Mouse (Mus musculus): Measurements from ENCODE around the gene Guca1a.

DNA sequence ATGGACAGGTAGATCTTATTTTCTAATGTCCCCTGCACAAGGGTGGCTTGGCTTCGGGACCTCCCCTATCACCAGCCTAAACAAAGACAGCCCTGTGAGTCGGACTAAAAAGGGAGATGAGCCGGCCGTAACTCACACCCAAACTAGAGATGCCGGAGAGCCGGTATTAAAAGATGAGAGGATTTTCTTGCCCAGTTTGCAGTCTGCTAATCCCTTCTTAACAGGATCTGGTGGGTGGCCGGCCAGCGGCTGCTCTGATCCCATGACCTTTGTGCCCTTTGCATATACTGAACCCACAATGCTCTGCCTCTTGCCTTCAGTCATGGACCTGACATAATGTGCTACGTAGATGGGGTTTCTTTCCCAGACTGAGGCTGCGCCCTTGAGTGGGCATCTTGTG, at the start of gene Guca1a:
- TF ChIP-seq POLR2A (IDR thresholded peaks at IDR 0.05; ENCODE audit: low read depth, low read length) (no peak), SMC3 (IDR thresholded peaks at IDR 0.05; ENCODE audit: low read depth, low read length) (no peak), CHD2 (IDR thresholded peaks at IDR 0.05; ENCODE audit: low read length) (no peak), EP300 (IDR thresholded peaks at IDR 0.05; ENCODE audit: low read length) (no peak), TBP (conservative IDR thresholded peaks at IDR 0.05; ENCODE audit: low read depth, low read length) (no peak), ELF1 (IDR thresholded peaks at IDR 0.05; ENCODE audit: low read depth, low read length) (no peak), MEF2A (IDR thresholded peaks at IDR 0.05; ENCODE audit: borderline replicate concordance, low read depth, low read length) (no peak)
